ENCODE assay signal across 21 mouse cellular contexts in the genomic region with DNA sequence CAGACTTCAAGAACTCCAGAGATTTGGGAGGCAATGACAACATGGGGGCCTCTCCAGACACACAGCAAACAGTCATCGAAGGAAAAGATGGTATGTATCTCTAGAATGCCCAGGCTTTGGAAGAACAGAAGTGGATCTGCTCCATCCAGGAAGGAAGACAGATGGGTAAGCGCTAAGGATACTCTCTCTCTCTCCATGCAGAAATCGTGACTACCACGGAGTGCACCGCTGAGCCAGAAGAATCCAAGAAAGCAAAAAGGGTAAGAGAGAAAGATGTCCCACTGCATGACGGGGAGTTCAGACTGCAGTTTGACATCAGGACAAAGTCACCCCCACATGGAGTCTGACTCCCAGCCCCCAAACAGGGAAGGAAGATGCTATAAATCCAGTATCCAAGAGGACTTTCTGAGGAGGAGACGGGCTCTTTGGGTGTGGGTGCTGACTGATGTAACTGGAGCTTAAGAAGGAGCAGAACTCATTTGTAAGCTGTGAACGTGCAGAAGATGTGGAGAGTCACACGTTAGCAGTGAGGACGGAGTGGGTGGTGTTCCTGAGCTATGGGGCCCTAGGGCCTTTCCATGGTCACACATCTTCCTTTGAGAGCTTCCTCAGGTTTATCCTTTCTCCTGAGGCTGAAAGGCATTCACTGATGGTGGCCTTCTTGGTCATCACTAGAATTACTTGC. TPM values are rescaled to one million over a fixed set of nuclear protein-coding genes. Genes with fewer than 3 reads are reported as not detected.
"Had no signal": no experiment of that assay in that cellular context is flagged by ENCODE, and none has a peak within 500 bp of the region (broad histone marks: within the 10 kb centered on the region; RNA-seq: fewer than 3 reads in every experiment).

No protein-coding gene starts in this region.

- DNase-seq: kidney, adult 2 months; kidney, postnatal 14 days; lung, adult 2 months; lung, postnatal 36 days; thymus, adult 2 months; thymus, postnatal 25 days had no signal

- H3K36me3 ChIP-seq: intestine, embryonic 15.5 days; kidney, embryonic 15.5 days; limb, embryonic 10.5 days; liver, embryonic 15.5 days; midbrain, embryonic 13.5 days had no signal

- H3K9ac ChIP-seq: intestine, embryonic 15.5 days; kidney, embryonic 15.5 days; liver, embryonic 15.5 days; midbrain, embryonic 13.5 days had no signal

- H3K4me2 ChIP-seq: intestine, embryonic 15.5 days; kidney, embryonic 15.5 days; liver, embryonic 11.5 days; liver, embryonic 15.5 days; midbrain, embryonic 13.5 days had no signal

- ATAC-seq: intestine, embryonic 15.5 days; lung, postnatal 0 days; midbrain, embryonic 13.5 days had no signal

- H3K4me3 ChIP-seq: intestine, embryonic 15.5 days; kidney, embryonic 15.5 days; limb, embryonic 10.5 days; liver, embryonic 15.5 days; midbrain, embryonic 13.5 days had no signal

- H3K27me3 ChIP-seq: intestine, embryonic 15.5 days; kidney, embryonic 15.5 days; liver, embryonic 15.5 days; midbrain, embryonic 13.5 days had no signal

- H3K9me3 ChIP-seq: intestine, embryonic 15.5 days; kidney, embryonic 15.5 days; limb, embryonic 10.5 days; liver, embryonic 15.5 days; midbrain, embryonic 13.5 days had no signal

- H3K4me1 ChIP-seq: kidney, embryonic 15.5 days; limb, embryonic 10.5 days; liver, embryonic 15.5 days had no signal

- H3K27ac ChIP-seq: intestine, embryonic 15.5 days; kidney, embryonic 15.5 days; limb, embryonic 10.5 days; liver, embryonic 15.5 days; midbrain, embryonic 13.5 days had no signal

RNA-seq across cellular contexts. Expression of gene Fcmr, which starts 15.8 kb away (rescaled TPM):
- total RNA-seq: left cerebral cortex, adult 18-20 months; megakaryocyte progenitor cell, adult 5-6 weeks had no signal
- polyA plus RNA-seq: limb, embryonic 14.5 days; liver, embryonic 11.5 days; liver, embryonic 15.5 days; midbrain, embryonic 13.5 days; stomach, embryonic 14.5 days had no signal

RNA-seq across cellular contexts. Expression of gene Pigr, which starts 23.2 kb away (rescaled TPM):
- total RNA-seq: left cerebral cortex, adult 18-20 months; megakaryocyte progenitor cell, adult 5-6 weeks; midbrain, postnatal 0 days had no signal
- polyA plus RNA-seq: limb, embryonic 10.5 days; midbrain, embryonic 13.5 days; midbrain, postnatal 0 days; neural tube, embryonic 14.5 days; stomach, embryonic 14.5 days had no signal

RNA-seq across cellular contexts. Expression of gene Il24, which starts 37.6 kb away (rescaled TPM):
- total RNA-seq: left cerebral cortex, adult 18-20 months; megakaryocyte progenitor cell, adult 5-6 weeks; midbrain, postnatal 0 days had no signal
- polyA plus RNA-seq: intestine, embryonic 15.5 days; large intestine, adult 2 months; limb, embryonic 10.5 days; limb, embryonic 14.5 days; liver, embryonic 11.5 days; liver, embryonic 15.5 days; lung, adult 2 months; lung, postnatal 0 days; midbrain, embryonic 13.5 days; midbrain, postnatal 0 days; neural tube, embryonic 14.5 days; stomach, embryonic 14.5 days; testis, adult 2 months had no signal

RNA-seq across cellular contexts. Expression of gene Fcamr, which starts 49.0 kb away (rescaled TPM):
- total RNA-seq: left cerebral cortex, adult 18-20 months; megakaryocyte progenitor cell, adult 5-6 weeks; midbrain, postnatal 0 days had no signal
- polyA plus RNA-seq: kidney, embryonic 15.5 days; limb, embryonic 10.5 days; liver, embryonic 11.5 days; liver, embryonic 15.5 days; midbrain, embryonic 13.5 days; midbrain, postnatal 0 days; neural tube, embryonic 14.5 days had no signal
